Mouse (Mus musculus): ENCODE data around the gene Mrps11.
A peak's percentile ranks its signal among the peaks of the same experiment; 100 is the strongest.

The Mrps11 gene

DNA sequence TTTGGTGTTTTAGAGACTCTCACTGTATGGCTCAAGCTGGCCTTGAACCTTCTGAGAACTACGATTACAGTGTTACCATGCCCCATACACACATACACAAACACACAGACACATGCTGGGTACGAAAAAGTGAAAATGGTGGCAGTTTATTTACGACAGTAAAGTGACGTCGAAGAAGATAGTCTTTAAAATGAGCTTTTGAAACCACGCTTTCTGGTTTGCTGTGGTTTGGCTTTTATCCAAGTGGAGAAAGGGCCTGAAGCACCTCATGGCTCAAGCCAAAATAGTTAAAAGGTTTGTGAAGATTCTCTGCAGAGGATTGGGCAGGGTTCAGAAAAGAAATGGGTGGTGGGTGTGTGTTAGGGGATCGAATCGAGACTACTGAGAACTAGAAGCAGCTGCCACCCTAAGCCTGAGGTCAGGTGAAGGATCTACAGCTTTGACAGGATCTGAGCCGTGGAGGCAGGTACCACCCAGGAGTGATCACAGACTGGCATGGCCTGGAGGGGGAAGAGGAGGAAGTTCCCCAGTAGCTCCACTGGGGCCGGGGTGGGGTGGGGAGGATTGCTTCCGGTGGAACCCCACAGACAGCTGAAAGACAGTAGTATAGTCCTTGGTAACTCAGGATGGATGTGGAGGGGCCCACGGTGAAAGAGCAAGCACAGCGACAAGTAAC is 11.1 kb downstream of the Mrps11 start:
- no peak for DNase-seq (ENCODE audit: low spot score)

DNA sequence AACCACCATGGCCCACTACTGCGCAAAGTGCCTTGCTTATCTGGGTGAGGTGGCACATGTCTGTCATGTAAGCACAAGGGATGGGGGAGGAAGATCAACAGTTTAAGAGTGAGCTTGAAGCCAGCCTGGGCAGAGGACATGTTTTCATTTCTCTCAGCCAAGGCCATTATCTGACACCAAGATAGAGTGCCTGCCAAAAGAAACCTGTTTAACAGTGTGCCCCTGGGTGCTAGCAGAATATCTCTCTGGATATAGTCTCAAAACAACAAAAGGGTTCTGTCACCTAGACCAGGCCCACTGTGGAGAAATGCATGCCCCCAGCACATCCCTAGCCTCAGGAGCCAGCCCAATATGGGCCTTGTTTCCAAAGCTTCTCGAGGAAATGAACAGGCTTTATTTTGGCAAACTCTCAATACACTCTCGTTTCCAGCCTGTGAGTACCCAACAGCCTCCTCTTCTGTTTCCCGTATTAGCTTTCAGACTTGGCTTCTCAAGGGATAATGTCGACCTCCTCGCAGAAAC is 11.7 kb downstream of the Mrps11 start:
- DNase-seq (ENCODE audit: low spot score): no peak

DNA sequence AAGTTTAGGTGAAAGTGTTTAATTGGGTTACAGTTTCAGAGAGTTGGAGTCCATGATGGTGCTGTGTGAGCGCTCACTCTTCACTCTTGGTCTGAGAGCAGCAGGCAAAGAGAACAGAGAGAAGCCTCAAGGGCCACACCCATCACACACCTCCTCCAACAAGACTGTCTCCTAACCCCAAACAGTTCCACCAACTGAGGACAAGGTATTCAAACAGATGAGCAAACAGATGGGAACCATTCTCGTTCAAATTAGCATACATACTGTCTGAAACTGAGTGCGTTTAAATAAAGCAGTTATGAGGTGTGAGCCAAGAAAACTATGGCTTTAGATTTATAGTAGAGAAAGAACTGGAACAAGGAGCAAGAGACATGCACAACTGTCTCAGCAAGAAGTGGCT is 13.7 kb downstream of the Mrps11 start:
- DNase-seq (ENCODE audit: low spot score): no peak

DNA sequence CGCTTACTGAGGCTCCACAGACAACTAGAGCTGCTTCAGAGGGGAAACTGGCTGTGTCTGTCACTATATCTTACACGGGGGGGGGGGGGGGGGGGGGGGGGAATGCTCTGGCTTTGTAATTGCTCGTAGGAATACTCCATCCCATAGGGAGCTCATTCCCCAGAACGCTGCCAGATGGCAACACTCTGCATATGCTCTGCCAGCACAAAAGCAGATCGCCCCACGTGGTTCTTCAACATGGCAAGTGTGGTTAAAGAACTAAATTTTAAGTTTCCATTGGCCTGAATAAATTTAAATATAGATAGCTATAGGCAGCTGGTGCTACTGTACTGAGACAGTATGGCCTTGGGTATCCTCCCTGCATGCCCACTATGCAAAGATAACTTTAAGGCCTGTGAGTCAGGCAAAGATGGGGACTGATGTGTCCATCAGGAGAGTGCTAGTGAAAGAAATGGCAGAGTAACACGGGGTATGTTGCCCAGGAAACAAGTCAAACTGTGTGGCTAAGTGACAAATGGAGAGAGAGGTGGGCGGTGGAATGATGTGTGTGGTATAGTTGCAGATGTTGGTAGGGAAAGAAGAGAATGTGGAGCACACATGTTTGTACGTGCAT is 15.0 kb downstream of the Mrps11 start:
- DNase-seq (ENCODE audit: low spot score): no peak

DNA sequence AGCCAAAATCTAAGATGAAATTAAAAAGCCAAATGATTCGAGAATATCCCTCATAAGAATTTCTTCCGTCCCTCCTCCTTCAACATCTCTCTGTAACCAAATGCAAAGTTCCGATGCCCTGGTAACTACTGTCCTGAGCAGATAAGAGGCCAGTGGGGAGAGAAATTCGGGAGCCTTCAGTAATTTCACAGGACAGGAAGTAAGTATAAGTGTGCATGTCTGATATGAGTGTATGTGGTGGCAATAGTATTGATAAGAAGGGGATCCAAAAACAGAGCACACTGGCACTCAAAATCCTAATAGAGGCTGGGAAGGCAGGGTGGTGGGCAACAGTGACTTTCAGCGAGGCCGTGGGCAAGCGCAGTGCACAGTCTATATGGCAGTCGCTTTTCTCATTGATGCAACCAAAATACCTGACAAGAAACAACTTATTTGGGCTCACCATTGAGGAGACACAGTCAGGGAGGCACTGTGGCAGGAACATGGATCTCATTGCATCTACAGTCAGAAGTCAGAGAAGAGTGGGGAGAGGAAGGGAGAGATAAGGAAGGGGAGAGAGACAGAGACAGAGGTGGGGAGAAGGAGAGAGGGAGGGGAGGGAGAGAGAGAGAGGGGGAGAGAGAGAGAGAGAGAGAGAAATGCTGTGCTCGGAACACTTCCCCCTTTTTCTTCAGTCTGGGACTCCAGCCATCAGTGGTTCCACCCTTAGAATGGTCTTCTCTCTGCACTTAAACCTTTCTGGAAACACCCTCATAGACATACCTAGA is 17.0 kb downstream of the Mrps11 start:
- DNase-seq (ENCODE audit: low spot score): no peak

DNA sequence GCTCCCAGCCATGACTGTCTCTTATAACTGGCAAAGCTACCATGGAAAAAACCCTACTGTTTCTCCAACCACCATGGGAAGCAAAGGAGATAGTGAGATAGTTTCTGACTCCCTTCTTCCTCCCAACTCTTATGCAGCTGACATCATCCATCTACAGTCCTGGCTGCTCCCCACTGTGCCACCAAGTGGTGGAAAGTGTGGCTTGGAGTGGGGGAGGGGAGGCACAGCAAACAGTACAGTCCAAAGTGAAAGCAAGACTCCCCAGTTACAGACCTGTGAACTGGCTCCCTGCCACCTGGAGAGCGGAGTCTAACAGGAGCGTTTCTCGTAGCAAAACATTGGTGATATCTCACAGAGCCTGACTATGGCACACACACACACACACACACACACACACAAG is 20.9 kb downstream of the Mrps11 start:
- DNase-seq (ENCODE audit: low spot score): peak; percentile 19

DNA sequence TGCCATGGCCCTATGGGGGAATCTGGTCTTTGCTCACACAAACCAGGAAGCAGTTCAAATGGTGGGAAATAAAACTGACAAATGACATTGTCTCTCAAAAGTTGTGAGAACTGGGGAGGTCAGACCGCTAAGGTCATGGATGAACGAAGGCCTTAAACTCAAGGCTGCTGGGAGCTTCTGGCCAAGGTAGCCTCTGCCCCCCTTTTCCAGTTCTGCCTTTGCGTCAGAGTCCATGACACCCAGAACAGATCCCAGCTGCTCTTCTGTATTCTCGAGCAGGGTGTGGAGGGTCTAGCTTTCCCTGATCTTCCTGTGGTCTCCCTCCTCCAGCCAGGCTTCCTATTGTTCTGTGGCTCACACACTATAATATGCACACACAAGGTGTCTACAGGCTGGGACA is 24.3 kb downstream of the Mrps11 start:
- DNase-seq (ENCODE audit: low spot score): no peak

DNA sequence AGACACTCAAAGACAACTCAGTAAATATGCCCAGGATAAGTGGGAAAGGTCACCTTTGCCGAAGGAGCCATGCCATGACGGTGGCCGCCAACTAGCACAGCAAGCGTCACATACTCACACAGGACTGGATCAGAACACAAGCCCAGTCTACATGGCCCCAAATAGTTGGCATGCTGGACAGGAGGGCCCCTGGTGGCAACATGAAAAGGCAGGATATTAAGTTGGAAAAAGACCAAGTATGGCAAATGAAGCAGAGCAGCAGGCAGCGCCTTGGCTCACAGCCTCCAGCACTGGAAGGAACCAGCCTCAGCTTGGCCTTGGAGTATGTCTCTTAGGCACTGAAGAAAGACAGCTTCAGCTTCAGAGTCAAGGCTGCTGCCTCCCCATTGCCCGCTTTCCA is 30.9 kb downstream of the Mrps11 start:
- no peak for DNase-seq (ENCODE audit: low spot score)

DNA sequence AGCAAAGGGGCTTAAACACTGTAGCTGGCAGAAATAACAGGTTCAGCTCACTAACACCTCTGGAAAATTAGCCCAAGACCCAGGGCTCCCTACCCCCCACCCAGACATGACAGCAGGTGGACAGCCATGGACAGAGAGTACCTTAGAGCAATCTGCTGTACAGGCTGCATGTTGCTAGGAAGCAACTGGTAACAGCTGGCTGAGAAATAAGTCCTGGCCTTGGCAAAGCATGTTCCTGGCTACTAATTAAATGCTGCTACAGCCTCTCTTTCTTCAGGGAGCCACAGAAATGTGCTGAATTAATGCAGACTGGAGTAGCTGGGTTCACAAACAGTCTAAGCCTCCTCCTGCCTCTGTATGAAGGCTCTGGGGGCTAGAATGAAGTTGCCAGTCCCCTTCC is 31.8 kb downstream of the Mrps11 start:
- no peak for DNase-seq (ENCODE audit: low spot score)

DNA sequence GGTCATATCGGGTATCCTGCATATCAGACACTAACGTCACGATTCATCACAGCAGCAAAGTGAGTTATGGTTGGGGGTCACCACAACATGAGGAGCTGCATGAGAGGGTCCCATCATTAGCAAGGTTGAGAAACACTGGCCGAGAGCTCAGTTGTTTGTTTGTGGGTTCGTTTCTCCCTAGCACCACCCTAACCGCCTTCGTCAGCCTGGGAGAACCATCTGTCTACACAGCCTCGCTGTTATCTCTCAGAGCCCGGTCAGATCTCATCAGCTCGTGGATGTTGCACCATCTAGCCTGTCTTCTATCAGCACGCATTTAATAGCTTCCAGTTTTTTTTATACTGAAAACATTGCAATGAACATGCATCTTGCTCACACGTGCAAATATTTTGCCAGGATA is 35.4 kb downstream of the Mrps11 start:
- DNase-seq (ENCODE audit: low spot score): no peak

DNA sequence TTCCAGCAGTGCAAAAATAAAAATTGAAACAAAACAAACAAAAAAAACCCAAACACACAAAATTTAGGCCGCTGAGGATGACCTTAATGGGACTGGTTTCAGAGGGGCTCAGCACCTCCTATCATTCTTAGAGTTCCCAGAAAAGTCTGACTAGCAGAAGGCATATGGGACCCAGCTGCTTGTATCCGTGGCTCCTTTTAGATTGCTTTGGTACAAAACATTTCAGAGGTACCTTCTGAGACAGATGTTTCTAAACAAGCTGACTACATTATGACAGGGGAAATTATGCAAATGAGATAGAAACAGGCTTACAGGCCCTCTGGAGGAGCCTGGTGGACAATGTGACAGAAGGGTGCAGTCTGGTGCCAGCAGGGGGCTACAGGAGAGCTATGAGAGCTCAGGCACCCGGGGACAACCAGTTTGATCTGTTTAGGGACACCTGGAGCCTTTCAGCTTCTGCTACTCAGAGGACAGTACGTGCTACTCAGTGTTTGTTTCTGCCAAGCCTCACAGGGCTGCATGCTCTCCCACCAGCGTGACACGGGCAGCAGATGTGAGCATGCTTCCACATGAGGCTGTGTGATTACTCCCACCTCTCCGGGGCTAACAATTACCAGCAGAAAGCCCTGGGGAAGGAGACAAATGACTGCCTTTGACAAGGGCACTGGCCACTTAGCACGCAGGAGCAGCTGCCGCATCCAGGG is 43.9 kb downstream of the Mrps11 start:
- DNase-seq (ENCODE audit: low spot score): no peak

DNA sequence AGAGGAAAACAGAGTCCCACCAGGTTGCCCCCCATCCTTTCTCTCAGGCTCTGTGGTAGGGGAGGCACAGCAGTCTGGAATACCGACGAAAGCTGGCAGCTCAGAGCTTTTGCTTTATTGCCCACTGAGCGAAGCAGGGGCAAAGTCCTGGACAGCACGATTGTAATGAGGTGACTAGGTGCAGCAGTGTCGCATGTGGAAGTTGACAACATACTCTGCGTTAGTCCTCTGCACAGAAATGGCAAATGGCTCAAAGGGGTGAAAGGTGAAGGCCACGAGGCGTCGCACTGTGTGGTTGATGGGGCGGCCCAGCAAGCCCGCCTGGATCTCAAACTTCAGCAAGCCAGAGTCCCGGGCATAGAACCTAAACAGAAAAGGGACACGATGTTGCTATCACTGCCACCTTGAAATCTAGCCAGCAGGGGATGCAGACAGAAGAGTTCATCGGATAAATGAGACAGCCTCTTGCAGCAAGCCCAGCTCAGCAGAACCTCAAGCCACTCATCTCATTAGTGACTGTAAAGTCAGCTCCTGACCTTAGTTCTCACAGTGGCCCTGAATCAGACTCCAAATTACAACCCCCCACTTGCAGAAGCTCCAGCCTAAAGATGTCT is 44.9 kb downstream of the Mrps11 start:
- DNase-seq (ENCODE audit: low spot score): no peak

DNA sequence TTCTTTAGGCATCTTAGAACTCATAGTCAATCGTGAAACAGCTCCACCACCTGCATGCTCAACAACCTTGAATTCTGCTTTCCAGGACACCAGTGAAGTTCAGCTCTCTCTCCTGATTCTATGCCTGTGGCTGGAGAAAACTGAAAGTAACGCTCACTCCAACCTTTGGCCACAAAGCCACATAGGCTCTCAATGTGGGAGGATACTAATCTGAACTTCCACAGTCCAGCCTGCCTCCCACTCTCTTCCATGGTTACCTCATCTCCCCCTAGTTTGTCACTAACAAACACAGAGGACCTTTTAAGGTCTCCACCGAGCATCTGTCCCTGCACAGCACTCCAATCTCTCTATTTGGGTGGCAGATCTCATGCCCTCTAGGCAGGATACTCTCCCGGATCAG is 52.7 kb downstream of the Mrps11 start:
- DNase-seq (ENCODE audit: low spot score): no peak

DNA sequence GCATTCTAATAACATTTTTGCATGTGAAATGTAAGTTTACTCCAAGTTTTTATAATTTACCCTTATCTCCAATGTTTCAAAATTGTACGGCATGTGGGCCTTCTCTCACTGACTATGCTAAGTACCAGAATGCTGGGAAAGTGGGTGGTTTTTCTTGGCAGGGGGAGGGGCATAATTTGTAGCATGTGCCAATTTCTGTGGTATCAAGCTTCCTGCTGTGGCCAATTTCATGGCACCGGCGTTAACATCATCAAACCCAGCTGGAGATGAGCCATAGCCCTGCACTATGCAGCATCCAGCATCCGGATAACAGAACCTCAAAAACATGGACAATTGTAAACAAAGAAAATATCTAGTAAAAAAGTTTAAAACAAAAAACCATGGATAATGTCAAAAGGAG is 54.3 kb downstream of the Mrps11 start:
- DNase-seq (ENCODE audit: low spot score): no peak

DNA sequence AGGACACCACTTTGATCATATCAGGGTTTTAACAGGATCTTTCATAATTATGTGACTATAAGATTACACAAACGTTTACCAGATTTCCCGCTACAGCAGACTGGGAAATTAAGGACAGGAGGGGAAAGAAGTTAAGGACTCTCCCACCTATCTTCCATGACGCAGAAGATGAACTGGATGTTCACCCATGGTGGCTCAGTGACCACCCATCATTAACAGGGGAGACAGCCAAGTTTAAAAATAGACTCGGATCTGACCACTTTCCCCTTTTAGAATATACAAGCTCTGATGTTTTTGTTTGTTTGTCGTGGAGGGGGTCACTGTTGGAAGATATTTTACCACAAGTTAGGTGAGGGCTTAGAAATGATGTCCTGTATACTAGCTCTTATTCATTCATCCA is 58.7 kb downstream of the Mrps11 start:
- DNase-seq (ENCODE audit: low spot score): no peak
